ENCODE assay signal across 13 mouse cellular contexts in genomic region chr2:49837454-49838059, GRCm38 (mm10). TPM values are rescaled to one million over a fixed set of nuclear protein-coding genes. Genes with fewer than 3 reads are reported as not detected.
A peak's percentile ranks its signal among the peaks of the same experiment; 100 is the strongest.
DNase-seq lines count a peak whose midpoint lies in the region; ATAC-seq and TF ChIP-seq lines count a peak whose summit lies in the region.
"Had no signal": no experiment of that assay in that cellular context is flagged by ENCODE, and none has a peak within 500 bp of the region (broad histone marks: within the 10 kb centered on the region; RNA-seq: fewer than 3 reads in every experiment).

No protein-coding gene starts in this region.

- 27% methylated on average over 12 of the region's 12 CpGs for WGBS in kidney, postnatal 0 days
- WGBS in forebrain, embryonic 11.5 days: 55% methylated on average over 12 of the region's 12 CpGs
- WGBS in hindbrain, embryonic 15.5 days: 49% methylated on average over 12 of the region's 12 CpGs
- 49% methylated on average over 12 of the region's 12 CpGs for WGBS in midbrain, postnatal 0 days

- H3K27ac ChIP-seq in kidney, postnatal 0 days: peak overlapping the region; percentile 19; the same call in 1 of the 2 replicates
- H3K27ac ChIP-seq in forebrain, embryonic 11.5 days (ENCODE audit: low read depth, low read length): no peak overlapping the region
- H3K27ac ChIP-seq in hindbrain, embryonic 15.5 days (replicated peaks): no peak overlapping the region
- no peak overlapping the region for H3K27ac ChIP-seq in midbrain, postnatal 0 days (ENCODE audit: low read depth, low read length)
- H3K27ac ChIP-seq: embryonic facial prominence, embryonic 12.5 days; liver, embryonic 15.5 days had no signal

- peaks cover 10% of the 10 kb centered on the region; the same call in 1 of the 2 replicates for H3K4me1 ChIP-seq in kidney, postnatal 0 days (replicated peaks; ENCODE audit: insufficient read depth, low read length)
- H3K4me1 ChIP-seq in forebrain, embryonic 11.5 days (replicated peaks; ENCODE audit: control insufficient read depth, insufficient read depth, low read length): 0 out of 2 replicates have a peak, but pooled peaks cover 4% of the 10 kb centered on the region
- H3K4me1 ChIP-seq in hindbrain, embryonic 15.5 days (replicated peaks): peaks cover 5% of the 10 kb centered on the region; the same call in 1 of the 2 replicates
- no peaks in the 10 kb centered on the region for H3K4me1 ChIP-seq in midbrain, postnatal 0 days (ENCODE audit: insufficient read depth, low read length)
- H3K4me1 ChIP-seq: liver, embryonic 15.5 days had no signal

- no peak for ATAC-seq in kidney, postnatal 0 days (replicated peaks; ENCODE audit: low FRiP score, low read depth)
- ATAC-seq in forebrain, embryonic 11.5 days (replicated peaks; ENCODE audit: low FRiP score): peak; percentile 81
- ATAC-seq in hindbrain, embryonic 15.5 days (ENCODE audit: low FRiP score, low read depth): peak; percentile 55; the same call in 1 of the 2 replicates
- no peak for ATAC-seq in midbrain, postnatal 0 days (ENCODE audit: low FRiP score)

- peak; percentile 20 for DNase-seq in kidney, postnatal 0 days (ENCODE audit: low spot score)
- no peak for DNase-seq in kidney, adult 8-10 months
- DNase-seq in forebrain, embryonic 11.5 days (ENCODE audit: low spot score): peak; percentile 61
- peak; percentile 8 for DNase-seq in midbrain, postnatal 0 days (ENCODE audit: low spot score)
- DNase-seq in adrenal gland, postnatal 14 days: no peak
- DNase-seq in spleen, adult 18-20 months: no peak
- DNase-seq in urinary bladder, postnatal 10 days (ENCODE audit: low spot score): no peak
- DNase-seq: cerebellum, adult 8-10 months had no signal

- H3K36me3 ChIP-seq in kidney, postnatal 0 days (ENCODE audit: insufficient read depth, low read length): no peaks in the 10 kb centered on the region
- H3K36me3 ChIP-seq in forebrain, embryonic 11.5 days (ENCODE audit: control insufficient read depth, insufficient read depth, low read length): no peaks in the 10 kb centered on the region
- no peaks in the 10 kb centered on the region for H3K36me3 ChIP-seq in hindbrain, embryonic 15.5 days
- H3K36me3 ChIP-seq in midbrain, postnatal 0 days (ENCODE audit: insufficient read depth, low read length): no peaks in the 10 kb centered on the region
- H3K36me3 ChIP-seq: embryonic facial prominence, embryonic 12.5 days; liver, embryonic 15.5 days had no signal

- no peak for TF ChIP-seq CTCF in kidney, postnatal 0 days (IDR thresholded peaks at IDR 0.05; ENCODE audit: low read depth)
- no peak for TF ChIP-seq CTCF in midbrain, postnatal 0 days (IDR thresholded peaks at IDR 0.05)

- H3K9ac ChIP-seq in kidney, postnatal 0 days (ENCODE audit: low read depth, low read length): no peak overlapping the region
- no peak overlapping the region for H3K9ac ChIP-seq in forebrain, embryonic 11.5 days (ENCODE audit: low read length)
- H3K9ac ChIP-seq in hindbrain, embryonic 15.5 days: no peak overlapping the region
- H3K9ac ChIP-seq in midbrain, postnatal 0 days (replicated peaks; ENCODE audit: low read length, poor library complexity, severe bottlenecking): no peak overlapping the region
- H3K9ac ChIP-seq: embryonic facial prominence, embryonic 12.5 days; liver, embryonic 15.5 days had no signal

- H3K4me2 ChIP-seq in kidney, postnatal 0 days (ENCODE audit: low read length): peak overlapping the region; percentile 43
- H3K4me2 ChIP-seq in forebrain, embryonic 11.5 days (ENCODE audit: low read depth, low read length, severe bottlenecking): no peak overlapping the region
- no peak overlapping the region for H3K4me2 ChIP-seq in hindbrain, embryonic 15.5 days
- H3K4me2 ChIP-seq in midbrain, postnatal 0 days (ENCODE audit: low read depth, low read length, poor library complexity, severe bottlenecking): no peak overlapping the region
- H3K4me2 ChIP-seq: embryonic facial prominence, embryonic 12.5 days; liver, embryonic 15.5 days had no signal

- no peaks in the 10 kb centered on the region for H3K9me3 ChIP-seq in kidney, postnatal 0 days (replicated peaks; ENCODE audit: low read length)
- no peaks in the 10 kb centered on the region for H3K9me3 ChIP-seq in forebrain, embryonic 11.5 days (ENCODE audit: control insufficient read depth, low read length)
- H3K9me3 ChIP-seq in hindbrain, embryonic 15.5 days: no peaks in the 10 kb centered on the region
- no peaks in the 10 kb centered on the region for H3K9me3 ChIP-seq in midbrain, postnatal 0 days (ENCODE audit: low read length)
- H3K9me3 ChIP-seq: embryonic facial prominence, embryonic 12.5 days; liver, embryonic 15.5 days; megakaryocyte, embryonic 14.5 days had no signal

- H3K27me3 ChIP-seq in kidney, postnatal 0 days (ENCODE audit: insufficient read depth, low read length): no peaks in the 10 kb centered on the region
- no peaks in the 10 kb centered on the region; the same call in 1 of the 2 replicates for H3K27me3 ChIP-seq in forebrain, embryonic 11.5 days (ENCODE audit: control insufficient read depth, insufficient read depth, low read length)
- H3K27me3 ChIP-seq in hindbrain, embryonic 15.5 days: no peaks in the 10 kb centered on the region
- no peaks in the 10 kb centered on the region for H3K27me3 ChIP-seq in midbrain, postnatal 0 days (ENCODE audit: insufficient read depth, low read length)
- H3K27me3 ChIP-seq: embryonic facial prominence, embryonic 12.5 days; liver, embryonic 15.5 days; megakaryocyte, embryonic 14.5 days had no signal

- H3K4me3 ChIP-seq in kidney, postnatal 0 days (replicated peaks; ENCODE audit: low read depth, low read length): no peak overlapping the region
- H3K4me3 ChIP-seq in forebrain, embryonic 11.5 days (ENCODE audit: low read depth, low read length): no peak overlapping the region
- no peak overlapping the region for H3K4me3 ChIP-seq in hindbrain, embryonic 15.5 days
- H3K4me3 ChIP-seq in midbrain, postnatal 0 days (ENCODE audit: low read depth, low read length): no peak overlapping the region
- H3K4me3 ChIP-seq: embryonic facial prominence, embryonic 12.5 days; liver, embryonic 15.5 days; megakaryocyte, embryonic 14.5 days had no signal

RNA-seq across cellular contexts. Expression of gene Lypd6b, which starts 50.1 kb away (rescaled TPM):
- 8.2 and 8.9 TPM in 2 replicates for polyA plus RNA-seq in kidney, postnatal 0 days (2015; fragmentation: Nextera tagmentation; extraction: Ambion mirVana)
- 0.92 and 2.4 TPM in 2 replicates for polyA plus RNA-seq in forebrain, embryonic 11.5 days (2014; fragmentation: Nextera tagmentation; extraction: Ambion mirVana)
- polyA plus RNA-seq in hindbrain, embryonic 15.5 days (2015; fragmentation: Nextera tagmentation; extraction: Ambion mirVana): 12.0 and 12.8 TPM in 2 replicates
- 18.6 and 22.5 TPM in 2 replicates for total RNA-seq in midbrain, postnatal 0 days (2014; rRNA removed)
- 28.1 and 31.1 TPM in 2 replicates for polyA plus RNA-seq in midbrain, postnatal 0 days (2015; fragmentation: Nextera tagmentation; extraction: Ambion mirVana)
- total RNA-seq in adrenal gland, postnatal 14 days (2021): 0.15 TPM in 1 of 2 replicates, not detected in the other
- total RNA-seq: gastrocnemius, adult 8-10 months had no signal
- polyA plus RNA-seq: liver, embryonic 15.5 days had no signal

Comparison
In these comparisons a context has a peak if more than half of its experiments do, and no peak if none do; other contexts are left out.
1. DNase-seq: peak in kidney, postnatal 0 days (single experiment), forebrain, embryonic 11.5 days (single experiment) and midbrain, postnatal 0 days (single experiment); none in kidney, adult 8-10 months (0 of 2), adrenal gland, postnatal 14 days (single experiment), spleen, adult 18-20 months (0 of 2) and urinary bladder, postnatal 10 days (single experiment).
2. ATAC-seq: peak in forebrain, embryonic 11.5 days (single experiment) and hindbrain, embryonic 15.5 days (single experiment); none in kidney, postnatal 0 days (single experiment) and midbrain, postnatal 0 days (single experiment).